Mouse (Mus musculus): Measurements from ENCODE around the gene Zkscan4. TPM values are rescaled to one million over a fixed set of nuclear protein-coding genes. Genes with fewer than 3 reads are reported as not detected.

The Zkscan4 gene
- polyA plus RNA-seq, 1 experiment = 3.8 TPM

DNA sequence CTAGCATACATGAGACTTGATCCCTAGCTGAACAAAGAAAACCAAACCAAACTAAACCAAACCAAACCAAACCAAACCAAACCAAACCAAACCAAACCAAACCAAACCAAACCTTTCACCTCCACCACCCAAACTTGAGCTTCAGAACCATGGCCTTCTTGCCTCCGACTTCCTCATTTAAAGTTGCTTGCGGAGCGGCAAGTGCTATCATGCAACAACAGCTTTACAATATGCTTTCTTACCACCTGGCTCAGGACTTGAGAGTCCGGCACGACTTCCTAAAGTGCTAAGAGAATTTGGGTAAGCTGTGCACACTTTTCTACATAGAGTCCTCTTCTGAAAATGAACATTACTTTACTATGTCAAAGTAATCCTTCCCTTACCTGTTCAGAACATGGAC lies 23.6 kb downstream of the Zkscan4 start:
- Histone ChIP-seq H3K4me3 (ENCODE audit: insufficient read depth, low read length) (no peak overlapping the region), H3K4me1 (ENCODE audit: control insufficient read depth, insufficient read depth, low read length) (no peaks in the 10 kb centered on the region; the same call in 1 of the 2 replicates), H3K27ac (ENCODE audit: insufficient read depth, low read length) (no peak overlapping the region)
- no peak for TF ChIP-seq CTCF (IDR thresholded peaks at IDR 0.05; ENCODE audit: extremely low read depth, insufficient read depth, low read length)
- no peak for TF ChIP-seq POLR2A (IDR thresholded peaks at IDR 0.05; ENCODE audit: extremely low read depth, insufficient read depth, low read length)

DNA sequence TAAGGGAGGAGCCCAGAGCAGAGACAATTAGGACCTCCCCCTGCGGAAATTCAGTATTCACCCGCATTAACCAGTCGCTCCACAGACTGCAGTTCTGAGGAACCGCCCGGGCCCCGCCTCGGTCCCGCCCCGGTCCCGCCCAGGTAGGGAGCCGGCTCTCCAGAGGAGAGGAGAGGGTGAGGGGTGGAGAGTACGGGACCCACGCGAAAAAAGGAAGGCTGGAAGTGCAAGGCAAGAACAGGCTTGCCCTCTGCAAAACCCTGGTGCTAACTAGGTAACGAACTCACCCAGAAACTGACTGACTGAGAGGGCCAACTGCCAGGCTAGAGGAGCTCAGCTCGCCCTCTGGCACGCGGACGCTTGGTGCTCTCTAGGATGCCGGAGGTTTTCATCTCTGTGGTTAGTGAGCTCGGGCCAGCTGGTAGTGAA lies 27.5 kb downstream of the Zkscan4 start:
- no peaks in the 10 kb centered on the region; the same call in 1 of the 2 replicates for H3K4me1 ChIP-seq (ENCODE audit: control insufficient read depth, insufficient read depth, low read length)
- peak overlapping the region; percentile 90 for H3K4me3 ChIP-seq (ENCODE audit: insufficient read depth, low read length)
- H3K27ac ChIP-seq (ENCODE audit: insufficient read depth, low read length) = peak overlapping the region; percentile 71
- TF ChIP-seq CTCF (IDR thresholded peaks at IDR 0.05; ENCODE audit: extremely low read depth, insufficient read depth, low read length) = no peak
- TF ChIP-seq POLR2A (IDR thresholded peaks at IDR 0.05; ENCODE audit: extremely low read depth, insufficient read depth, low read length) = peak; percentile 58; the same call in 1 of the 2 replicates

DNA sequence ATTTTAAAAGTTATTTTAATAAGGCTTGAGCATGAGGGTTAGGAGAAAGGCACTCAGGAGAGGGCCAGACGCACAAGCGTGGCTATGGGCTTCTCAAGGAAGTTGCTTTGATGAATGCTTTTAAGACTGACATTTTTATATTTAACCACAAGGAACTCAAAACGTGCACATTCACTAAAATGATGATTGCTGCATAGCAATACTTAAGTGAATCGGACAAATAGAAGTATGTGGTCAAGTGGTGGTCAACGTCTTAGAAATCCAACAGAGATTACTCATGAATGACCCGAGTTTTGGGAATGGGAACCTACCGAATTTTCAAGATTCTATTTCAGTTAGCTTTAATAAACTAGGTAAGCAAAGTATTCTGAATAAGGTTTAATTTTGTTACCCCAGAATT lies 51.4 kb downstream of the Zkscan4 start:
- Histone ChIP-seq H3K27ac (ENCODE audit: insufficient read depth, low read length) (no peak overlapping the region), H3K4me1 (ENCODE audit: control insufficient read depth, insufficient read depth, low read length) (no peaks in the 10 kb centered on the region; the same call in 1 of the 2 replicates), H3K4me3 (ENCODE audit: insufficient read depth, low read length) (peak overlapping the region; percentile 79; the same call in 1 of the 2 replicates)
- no peak for TF ChIP-seq CTCF (IDR thresholded peaks at IDR 0.05; ENCODE audit: extremely low read depth, insufficient read depth, low read length)
- TF ChIP-seq POLR2A (IDR thresholded peaks at IDR 0.05; ENCODE audit: extremely low read depth, insufficient read depth, low read length) = no peak

DNA sequence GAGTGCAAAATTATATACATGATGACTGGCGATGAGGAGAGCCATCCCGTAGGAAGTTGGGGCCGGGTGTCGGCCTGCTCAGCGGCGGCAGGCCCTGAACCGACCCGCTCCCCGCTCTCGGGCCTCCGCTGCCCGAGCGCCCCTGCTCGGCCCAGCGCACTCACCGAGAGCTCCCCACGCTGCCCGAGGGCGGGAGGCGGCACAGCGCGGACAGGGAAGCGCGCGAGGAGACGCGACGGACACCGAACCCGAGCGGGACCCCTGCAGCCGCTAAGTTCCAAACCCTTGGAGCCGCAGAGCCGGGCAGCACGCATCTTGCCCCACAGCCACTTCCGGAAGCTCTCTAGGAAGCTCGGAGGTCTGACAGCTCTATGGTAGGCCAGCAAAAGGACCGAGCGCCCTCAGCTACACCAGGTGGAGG lies 52.1 kb downstream of the Zkscan4 start, which contains the start of gene Zkscan8:
TSS of gene Zkscan8 (minus strand) at position 340 of the 421 bp plus-strand sequence.
- no peaks in the 10 kb centered on the region for H3K4me1 ChIP-seq (ENCODE audit: control insufficient read depth, insufficient read depth, low read length)
- TF ChIP-seq POLR2A (IDR thresholded peaks at IDR 0.05; ENCODE audit: extremely low read depth, insufficient read depth, low read length) (0 out of 2 replicates have a peak, but pooled peaks have one; percentile 24), CTCF (IDR thresholded peaks at IDR 0.05; ENCODE audit: extremely low read depth, insufficient read depth, low read length) (no peak)
- H3K27ac ChIP-seq (ENCODE audit: insufficient read depth, low read length) = peak within 1 kb of the TSS; percentile 67
- peak within 1 kb of the TSS; percentile 79 for H3K4me3 ChIP-seq (ENCODE audit: insufficient read depth, low read length)

Other genes with a start within 250 kb of the Zkscan4 start
- 0.10 TPM in 1 of 2 replicates, not detected in the other for gene Gpx5, start 186.2 kb upstream of the Zkscan4 start, polyA plus RNA-seq (2012; rRNA removed)
- 1.6 TPM in 1 of 2 replicates, not detected in the other for gene Gpx6, start 166.8 kb upstream of the Zkscan4 start, polyA plus RNA-seq (2012; rRNA removed)
- not detected in 2 replicates for gene Olfr1367, start 132.0 kb upstream of the Zkscan4 start, polyA plus RNA-seq (2012; rRNA removed)
- gene Zscan12, start 116.1 kb upstream of the Zkscan4 start, polyA plus RNA-seq (2012; rRNA removed) = 5.7 and 6.3 TPM in 2 replicates
- 46.5 and 48.1 TPM in 2 replicates for gene Zkscan3, start 76.2 kb upstream of the Zkscan4 start, polyA plus RNA-seq (2012; rRNA removed)
- 2.3 and 3.1 TPM in 2 replicates for gene Pgbd1, start 37.8 kb upstream of the Zkscan4 start, polyA plus RNA-seq (2012; rRNA removed)
- gene Zscan26, start 25.2 kb upstream of the Zkscan4 start, polyA plus RNA-seq (2012; rRNA removed) = 66.4 and 70.2 TPM in 2 replicates
- gene Nkapl, start 10.4 kb upstream of the Zkscan4 start, polyA plus RNA-seq (2012; rRNA removed) = 0.40 and 0.44 TPM in 2 replicates
- not detected in 2 replicates for gene Gm10065, start 534 bp downstream of the Zkscan4 start, polyA plus RNA-seq (2012; rRNA removed)
- 1.9 and 2.3 TPM in 2 replicates for gene AK157302, start 16.3 kb downstream of the Zkscan4 start, polyA plus RNA-seq (2012; rRNA removed)
- 33.2 and 43.7 TPM in 2 replicates for gene Gm11273, start 22.5 kb downstream of the Zkscan4 start, polyA plus RNA-seq (2012; rRNA removed)
- gene Zkscan8, start 52.2 kb downstream of the Zkscan4 start, polyA plus RNA-seq (2012; rRNA removed) = 6.7 and 7.0 TPM in 2 replicates
- not detected in 2 replicates for gene Olfr1366, start 63.9 kb downstream of the Zkscan4 start, polyA plus RNA-seq (2012; rRNA removed)
- gene Olfr1535, start 81.0 kb downstream of the Zkscan4 start, polyA plus RNA-seq (2012; rRNA removed) = not detected in 2 replicates
- gene Olfr1364, start 102.9 kb downstream of the Zkscan4 start, polyA plus RNA-seq (2012; rRNA removed) = not detected in 2 replicates
- gene Olfr1362, start 135.1 kb downstream of the Zkscan4 start, polyA plus RNA-seq (2012; rRNA removed) = not detected in 2 replicates
- gene Olfr11, start 163.6 kb downstream of the Zkscan4 start, polyA plus RNA-seq (2012; rRNA removed) = 0.06 TPM in 1 of 2 replicates, not detected in the other
- gene Olfr1361, start 184.5 kb downstream of the Zkscan4 start, polyA plus RNA-seq (2012; rRNA removed) = not detected in 2 replicates
- gene Olfr1360, start 198.5 kb downstream of the Zkscan4 start, polyA plus RNA-seq (2012; rRNA removed) = not detected in 2 replicates
- gene Olfr1359, start 219.2 kb downstream of the Zkscan4 start, polyA plus RNA-seq (2012; rRNA removed) = not detected in 2 replicates
- 1.2 TPM in 1 of 2 replicates, not detected in the other for gene Hist1h2bl, start 237.2 kb downstream of the Zkscan4 start, polyA plus RNA-seq (2012; rRNA removed)
- 1.5 and 1.7 TPM in 2 replicates for gene Hist1h2ai, start 237.5 kb downstream of the Zkscan4 start, polyA plus RNA-seq (2012; rRNA removed)
- 0.91 and 3.1 TPM in 2 replicates for gene Hist1h3h, start 238.8 kb downstream of the Zkscan4 start, polyA plus RNA-seq (2012; rRNA removed)
- 0.77 TPM in 1 of 2 replicates, not detected in the other for gene Hist1h2bm, start 243.1 kb downstream of the Zkscan4 start, polyA plus RNA-seq (2012; rRNA removed)

All from cortical plate, adult 2 months (tissue).